22 mouse cellular contexts compared by ENCODE assay signal in the genomic region with DNA sequence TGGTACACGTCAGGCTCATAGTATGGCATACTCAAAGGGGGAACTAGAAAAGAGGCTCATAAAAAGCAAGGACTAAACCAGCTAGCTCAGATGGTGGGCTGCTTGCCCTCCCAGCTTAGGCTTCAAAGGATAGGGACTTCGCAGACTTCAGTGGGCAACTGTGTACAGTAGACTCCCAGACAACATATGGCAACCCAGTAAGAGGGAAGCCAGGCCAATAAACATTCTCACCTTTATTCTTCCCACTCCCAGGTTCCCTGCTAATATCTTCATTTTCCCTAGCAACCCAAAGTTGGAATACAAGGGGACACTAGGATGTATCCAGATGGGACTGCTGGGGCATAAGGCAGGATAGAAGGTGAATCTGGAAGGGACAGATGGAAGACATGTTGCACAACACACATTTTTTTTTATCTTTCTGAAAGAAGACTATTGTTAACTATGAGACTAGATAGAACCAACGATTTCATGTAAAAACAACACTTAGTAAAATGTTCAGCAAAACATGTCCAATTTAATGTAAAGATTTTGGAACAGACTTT.
DNase-seq lines count a peak whose midpoint lies in the region; TF ChIP-seq lines count a peak whose summit lies in the region.
"Had no signal": no experiment of that assay in that cellular context is flagged by ENCODE, and none has a peak within 500 bp of the region (broad histone marks: within the 10 kb centered on the region; RNA-seq: fewer than 3 reads in every experiment).

No protein-coding gene starts in this region.

- no peaks in the 10 kb centered on the region; the same call in 1 of the 2 replicates for H3K4me1 ChIP-seq in heart, adult 2 months (ENCODE audit: control insufficient read depth, insufficient read depth, low read length)
- H3K4me1 ChIP-seq: embryonic facial prominence, embryonic 15.5 days; limb, embryonic 10.5 days; midbrain, embryonic 15.5 days had no signal

- H3K27ac ChIP-seq in heart, adult 2 months = peak overlapping the region; percentile 60
- H3K27ac ChIP-seq: embryonic facial prominence, embryonic 15.5 days; limb, embryonic 10.5 days; midbrain, embryonic 15.5 days had no signal

- TF ChIP-seq CTCF in heart, adult 2 months (IDR thresholded peaks at IDR 0.05) = no peak

- no peak for TF ChIP-seq EP300 in heart, adult 2 months (IDR thresholded peaks at IDR 0.05; ENCODE audit: insufficient read depth, low read depth, low read length)

- intact Hi-C loops in heart, adult 2 months (cut with DNase I) = no loop called here

- no peak for TF ChIP-seq POLR2A in heart, adult 2 months (IDR thresholded peaks at IDR 0.05; ENCODE audit: insufficient read depth, low read depth, low read length)

- no peak overlapping the region for H3K4me3 ChIP-seq in heart, adult 2 months
- H3K4me3 ChIP-seq: embryonic facial prominence, embryonic 15.5 days; limb, embryonic 10.5 days; midbrain, embryonic 15.5 days; myocyte had no signal

- peak; percentile 7 to 35 for DNase-seq in cerebellum, postnatal 14 days
- no peak for DNase-seq in cerebellum, adult 18-20 months
- DNase-seq in heart, adult 2 months = no peak
- DNase-seq in heart, postnatal 4 days = no peak
- peak; percentile 8 to 73 for DNase-seq in layer of hippocampus, adult 18-20 months (ENCODE audit: low spot score in 2 of 2)
- no peak for DNase-seq in layer of hippocampus, postnatal 10 days (ENCODE audit: low spot score in 2 of 2)
- DNase-seq in layer of hippocampus, postnatal 36 days = peak; percentile 9 to 20
- no peak for DNase-seq in adrenal gland, adult 18-20 months (ENCODE audit: low spot score in 2 of 2)
- DNase-seq: adrenal gland, postnatal 36 days; cerebellum, adult 11-12 months; gastrocnemius, postnatal 25 days; kidney, adult 18-20 months; kidney, postnatal 4 days; liver; lung, postnatal 4 days; right cerebral cortex, adult 18-20 months; right cerebral cortex, postnatal 4 days; thymus, postnatal 25 days had no signal

- 71% methylated on average over 3 of the region's 3 CpGs for WGBS in heart, adult 2 months

- H3K27me3 ChIP-seq in heart, adult 2 months (ENCODE audit: control insufficient read depth, insufficient read depth, low read length) = no peaks in the 10 kb centered on the region
- H3K27me3 ChIP-seq: embryonic facial prominence, embryonic 15.5 days; midbrain, embryonic 15.5 days had no signal

- H3K9ac ChIP-seq in heart, adult 2 months (ENCODE audit: low read depth, low read length) = no peak overlapping the region
- H3K9ac ChIP-seq: embryonic facial prominence, embryonic 15.5 days; midbrain, embryonic 15.5 days had no signal

- H3K79me2 ChIP-seq in heart, adult 2 months (replicated peaks; ENCODE audit: control insufficient read depth, insufficient read depth, low read length) = no peaks in the 10 kb centered on the region

- H3K36me3 ChIP-seq in heart, adult 2 months (ENCODE audit: control insufficient read depth, insufficient read depth, low read length) = no peaks in the 10 kb centered on the region; the same call in none of the 2 replicates
- H3K36me3 ChIP-seq: embryonic facial prominence, embryonic 15.5 days; limb, embryonic 10.5 days; midbrain, embryonic 15.5 days had no signal

Comparison
In these comparisons a context has a peak if more than half of its experiments do, and no peak if none do; other contexts are left out.
1. DNase-seq: peak in cerebellum, postnatal 14 days (2 of 2), layer of hippocampus, adult 18-20 months (2 of 2) and layer of hippocampus, postnatal 36 days (2 of 2); none in cerebellum, adult 18-20 months (0 of 2), heart, adult 2 months (0 of 2), heart, postnatal 4 days (single experiment), layer of hippocampus, postnatal 10 days (0 of 2) and adrenal gland, adult 18-20 months (0 of 2).